Mouse (Mus musculus) heart, adult 11 months (tissue): ENCODE measurements around the gene Bach1.

Experiments used
- DNase-seq: peaks from one replicate; pipeline ENCODE4 v3.0.0; 2022

The Bach1 gene

GRCm38 (mm10) chr16:87698692-87699305 lies at the start of gene Bach1:
Bach1 (plus strand) TSS chr16:87698945.
- DNase-seq: peak; percentile 99

GRCm38 (mm10) chr16:87652344-87652743 lies 46.4 kb upstream of the Bach1 start:
- DNase-seq: peak; percentile 8

- peak; percentile 78 for DNase-seq
Measured at GRCm38 (mm10) chr16:87652924-87653323, 45.8 kb upstream of the Bach1 start.

- DNase-seq: peak; percentile 86
Measured at GRCm38 (mm10) chr16:87654016-87654575, 44.6 kb upstream of the Bach1 start.

- peak; percentile 93 for DNase-seq
Measured at GRCm38 (mm10) chr16:87655005-87655404, 43.7 kb upstream of the Bach1 start.

GRCm38 (mm10) chr16:87655579-87655978 lies 43.2 kb upstream of the Bach1 start:
- peak; percentile 80 for DNase-seq

GRCm38 (mm10) chr16:87656771-87657170 lies 42.0 kb upstream of the Bach1 start:
- peak; percentile 86 for DNase-seq

- DNase-seq: peak; percentile 64
Measured at GRCm38 (mm10) chr16:87657291-87657690, 41.5 kb upstream of the Bach1 start.

- peak; percentile 99 for DNase-seq
Measured at GRCm38 (mm10) chr16:87661024-87661471, 37.7 kb upstream of the Bach1 start.

GRCm38 (mm10) chr16:87661636-87662035 lies 37.1 kb upstream of the Bach1 start:
- peak; percentile 87 for DNase-seq

GRCm38 (mm10) chr16:87662528-87662927 lies 36.2 kb upstream of the Bach1 start:
- peak; percentile 72 for DNase-seq

GRCm38 (mm10) chr16:87663890-87664289 lies 34.9 kb upstream of the Bach1 start:
- DNase-seq: peak; percentile 96

GRCm38 (mm10) chr16:87665246-87665645 lies 33.5 kb upstream of the Bach1 start:
- DNase-seq: peak; percentile 76

GRCm38 (mm10) chr16:87665752-87666619 lies 32.8 kb upstream of the Bach1 start:
- peak; percentile 85 for DNase-seq

GRCm38 (mm10) chr16:87666620-87667004 lies 32.1 kb upstream of the Bach1 start:
- peak; percentile 85 for DNase-seq

- no peak for DNase-seq
Measured at GRCm38 (mm10) chr16:87668002-87668401, 30.7 kb upstream of the Bach1 start.

GRCm38 (mm10) chr16:87670091-87670820 lies 28.5 kb upstream of the Bach1 start:
- DNase-seq: no peak

GRCm38 (mm10) chr16:87670821-87671165 lies 28.0 kb upstream of the Bach1 start:
- peak; percentile 91 for DNase-seq

GRCm38 (mm10) chr16:87671336-87671735 lies 27.4 kb upstream of the Bach1 start:
- peak; percentile 92 for DNase-seq

GRCm38 (mm10) chr16:87673155-87673554 lies 25.6 kb upstream of the Bach1 start:
- no peak for DNase-seq

- peak; percentile 89 for DNase-seq
Measured at GRCm38 (mm10) chr16:87676182-87676581, 22.6 kb upstream of the Bach1 start.

GRCm38 (mm10) chr16:87678667-87679066 lies 20.1 kb upstream of the Bach1 start:
- DNase-seq: peak; percentile 41
